Mouse (Mus musculus) liver, embryonic 15.5 days (tissue): ENCODE data around the gene Tmem102. TPM values are rescaled to one million over a fixed set of nuclear protein-coding genes. Genes with fewer than 3 reads are reported as not detected.

Experiments used
- ATAC-seq: fragments of 200-750 bp; cut with Nextera tagmentation; 2 replicates; pipeline ENCODE4 v1.8.0; 2017; ENCODE audit warnings: moderate number of reproducible peaks, mild to moderate bottlenecking, moderate library complexity; ENCODE audit not compliant: insufficient read depth
- H3K27ac ChIP-seq: fragments of 300-500 bp; sonication (generic); replicated peaks from 2 replicates; pipeline ENCODE4 v1.5.1; 2015; ENCODE audit warnings: mild to moderate bottlenecking, inconsistent platforms
- H3K27me3 ChIP-seq: fragments of 300-500 bp; sonication (generic); 2 replicates; pipeline ENCODE4 v1.6.1; 2015; ENCODE audit warnings: mild to moderate bottlenecking, inconsistent platforms
- H3K36me3 ChIP-seq: fragments of 300-500 bp; sonication (generic); replicated peaks from 2 replicates; pipeline ENCODE4 v1.6.1; 2015; ENCODE audit warnings: moderate library complexity, mild to moderate bottlenecking, inconsistent platforms
- H3K4me1 ChIP-seq: fragments of 300-500 bp; sonication (generic); replicated peaks from 2 replicates; pipeline ENCODE4 v1.6.1; 2015; ENCODE audit warnings: inconsistent platforms
- H3K4me2 ChIP-seq: fragments of 300-500 bp; sonication (generic); 2 replicates; pipeline ENCODE4 v1.6.1; 2015; ENCODE audit warnings: moderate library complexity, mild to moderate bottlenecking, inconsistent platforms
- H3K4me3 ChIP-seq: fragments of 300-500 bp; sonication (generic); replicated peaks from 2 replicates; pipeline ENCODE4 v1.5.1; 2015; ENCODE audit warnings: mild to moderate bottlenecking, inconsistent platforms
- H3K9ac ChIP-seq: fragments of 300-500 bp; sonication (generic); 2 replicates; pipeline ENCODE4 v1.6.1; 2015; ENCODE audit warnings: moderate library complexity, mild to moderate bottlenecking, inconsistent platforms
- H3K9me3 ChIP-seq: fragments of 300-500 bp; sonication (generic); replicated peaks from 2 replicates; pipeline ENCODE4 v1.6.1; 2016; ENCODE audit warnings: inconsistent platforms
- WGBS: fragments of 180-500 bp; shearing (Covaris S2); methylation state at CpG from one replicate; pipeline ENCODE4 v1.1.7; 2015; ENCODE audit warnings: mixed read lengths; ENCODE audit not compliant: insufficient replicate concordance; 5-methylcytosine and 5-hydroxymethylcytosine counted together
- polyA plus RNA-seq: library from polyadenylated mRNA; unstranded; fragments of >200 nt; fragmentation: Nextera tagmentation; extraction: Ambion mirVana; gene quantifications from 2 replicates; pipeline ENCODE4 v1.2.1, GENCODE M21; 2015

The Tmem102 gene
- polyA plus RNA-seq, 1 experiment from 2014 or later = 0.69 TPM

- H3K27me3 ChIP-seq = peaks cover 48% of the 10 kb centered on the region
- WGBS = under 1% methylated on average over 34 of the region's 34 CpGs
- peak within 1 kb of the TSS; percentile 81 for H3K9ac ChIP-seq
- peaks cover 72% of the 10 kb centered on the region for H3K4me1 ChIP-seq
- no peaks in the 10 kb centered on the region for H3K9me3 ChIP-seq
- H3K4me2 ChIP-seq = peak within 1 kb of the TSS; percentile 95
- peak within 1 kb of the TSS; percentile 78 for H3K4me3 ChIP-seq
- peak; percentile 89 for ATAC-seq
- 0 out of 2 replicates have a peak, but pooled peaks cover 4% of the 10 kb centered on the region for H3K36me3 ChIP-seq
- H3K27ac ChIP-seq = peak within 1 kb of the TSS; percentile 92
Observed at GRCm38 (mm10) chr11:69837952-69838713, 32.7 kb upstream of the Tmem102 start, which contains the start of gene Tmem256. TSS of gene Tmem256 (plus strand) at chr11:69838514.

GRCm38 (mm10) chr11:69837604-69837951 is 32.2 kb upstream of the Tmem102 start, which contains the start of gene Nlgn2:
TSS of gene Nlgn2 (minus strand) at chr11:69837784.
- Histone ChIP-seq H3K27ac (peak within 1 kb of the TSS; percentile 92), H3K4me1 (peaks cover 67% of the 10 kb centered on the region), H3K27me3 (peaks cover 53% of the 10 kb centered on the region), H3K4me3 (peak within 1 kb of the TSS; percentile 78), H3K9ac (peak within 1 kb of the TSS; percentile 81), H3K4me2 (peak within 1 kb of the TSS; percentile 95), H3K36me3 (0 out of 2 replicates have a peak, but pooled peaks cover 4% of the 10 kb centered on the region), H3K9me3 (no peaks in the 10 kb centered on the region)
- 0% methylated on average over 32 of the region's 32 CpGs for WGBS
- peak; percentile 26 for ATAC-seq

- WGBS = 2% methylated on average over 51 of the region's 52 CpGs
- Histone ChIP-seq H3K27ac (0 out of 2 replicates have a peak overlapping the region, but pooled peaks have one; percentile 92), H3K9ac (peak overlapping the region; percentile 57), H3K4me2 (peak overlapping the region; percentile 95), H3K4me3 (peak overlapping the region; percentile 78), H3K27me3 (peaks cover 60% of the 10 kb centered on the region), H3K4me1 (peaks cover 66% of the 10 kb centered on the region), H3K36me3 (0 out of 2 replicates have a peak, but pooled peaks cover 4% of the 10 kb centered on the region), H3K9me3 (no peaks in the 10 kb centered on the region)
- no peak for ATAC-seq
Observed at GRCm38 (mm10) chr11:69836703-69837576, 31.5 kb upstream of the Tmem102 start.

GRCm38 (mm10) chr11:69835966-69836335 is 30.5 kb upstream of the Tmem102 start:
- Histone ChIP-seq H3K27me3 (peaks cover 65% of the 10 kb centered on the region), H3K27ac (no peak overlapping the region), H3K4me2 (no peak overlapping the region), H3K9me3 (no peaks in the 10 kb centered on the region), H3K4me3 (no peak overlapping the region), H3K4me1 (peaks cover 66% of the 10 kb centered on the region), H3K36me3 (0 out of 2 replicates have a peak, but pooled peaks cover 4% of the 10 kb centered on the region), H3K9ac (no peak overlapping the region)
- WGBS = 26% methylated on average over 4 of the region's 4 CpGs
- no peak for ATAC-seq

- Histone ChIP-seq H3K4me2 (0 out of 2 replicates have a peak overlapping the region, but pooled peaks have one; percentile 10), H3K36me3 (0 out of 2 replicates have a peak, but pooled peaks cover 4% of the 10 kb centered on the region), H3K9me3 (no peaks in the 10 kb centered on the region), H3K4me3 (no peak overlapping the region), H3K9ac (no peak overlapping the region), H3K27ac (no peak overlapping the region), H3K4me1 (peaks cover 66% of the 10 kb centered on the region), H3K27me3 (peaks cover 70% of the 10 kb centered on the region)
- 27% methylated on average over 9 of the region's 9 CpGs for WGBS
- no peak for ATAC-seq
Observed at GRCm38 (mm10) chr11:69835326-69835965, 30.0 kb upstream of the Tmem102 start.

GRCm38 (mm10) chr11:69834001-69834549 is 28.7 kb upstream of the Tmem102 start:
- 5% methylated on average over 47 of the region's 48 CpGs for WGBS
- H3K9me3 ChIP-seq = no peaks in the 10 kb centered on the region
- peak overlapping the region; percentile 84 for H3K4me2 ChIP-seq
- peak; percentile 19 for ATAC-seq
- H3K27ac ChIP-seq = 0 out of 2 replicates have a peak overlapping the region, but pooled peaks have one; percentile 14
- peak overlapping the region; percentile 51 for H3K4me3 ChIP-seq
- H3K4me1 ChIP-seq = peaks cover 55% of the 10 kb centered on the region
- H3K27me3 ChIP-seq = peaks cover 72% of the 10 kb centered on the region
- H3K36me3 ChIP-seq = no peaks in the 10 kb centered on the region
- peak overlapping the region; percentile 65 for H3K9ac ChIP-seq

GRCm38 (mm10) chr11:69833554-69833953 is 28.1 kb upstream of the Tmem102 start:
- H3K27me3 ChIP-seq = peaks cover 72% of the 10 kb centered on the region
- peak overlapping the region; percentile 65 for H3K9ac ChIP-seq
- H3K4me2 ChIP-seq = peak overlapping the region; percentile 84
- peak overlapping the region; percentile 51 for H3K4me3 ChIP-seq
- peaks cover 50% of the 10 kb centered on the region for H3K4me1 ChIP-seq
- ATAC-seq = no peak
- H3K9me3 ChIP-seq = no peaks in the 10 kb centered on the region
- H3K36me3 ChIP-seq = no peaks in the 10 kb centered on the region
- no peak overlapping the region for H3K27ac ChIP-seq
- 38% methylated on average over 8 of the region's 8 CpGs for WGBS

GRCm38 (mm10) chr11:69828832-69829231 is 23.4 kb upstream of the Tmem102 start:
- no peak overlapping the region for H3K27ac ChIP-seq
- H3K36me3 ChIP-seq = peaks cover 5% of the 10 kb centered on the region; the same call in 1 of the 2 replicates
- no peak overlapping the region for H3K4me2 ChIP-seq
- no peak for ATAC-seq
- H3K9me3 ChIP-seq = no peaks in the 10 kb centered on the region
- H3K9ac ChIP-seq = no peak overlapping the region
- no peak overlapping the region for H3K4me3 ChIP-seq
- WGBS = 78% methylated on average over 5 of the region's 5 CpGs
- H3K27me3 ChIP-seq = peaks cover 36% of the 10 kb centered on the region
- H3K4me1 ChIP-seq = peaks cover 8% of the 10 kb centered on the region

- ATAC-seq = no peak
- no peaks in the 10 kb centered on the region for H3K9me3 ChIP-seq
- H3K36me3 ChIP-seq = peaks cover 5% of the 10 kb centered on the region; the same call in 1 of the 2 replicates
- H3K4me1 ChIP-seq = no peaks in the 10 kb centered on the region
- 58% methylated on average over 2 of the region's 2 CpGs for WGBS
- no peak overlapping the region for H3K4me2 ChIP-seq
- H3K9ac ChIP-seq = no peak overlapping the region
- H3K27me3 ChIP-seq = peaks cover 9% of the 10 kb centered on the region
- H3K4me3 ChIP-seq = no peak overlapping the region
- H3K27ac ChIP-seq = no peak overlapping the region
Observed at GRCm38 (mm10) chr11:69823456-69823855, 18.0 kb upstream of the Tmem102 start.

GRCm38 (mm10) chr11:69822080-69822479 is 16.7 kb upstream of the Tmem102 start, which contains the start of gene Spem1:
TSS of gene Spem1 (minus strand) at chr11:69822180.
- no peak within 1 kb of the TSS for H3K9ac ChIP-seq
- H3K27ac ChIP-seq = no peak within 1 kb of the TSS
- H3K4me1 ChIP-seq = no peaks in the 10 kb centered on the region
- ATAC-seq = no peak
- no peak within 1 kb of the TSS for H3K4me2 ChIP-seq
- 73% methylated on average over 3 of the region's 3 CpGs for WGBS
- H3K27me3 ChIP-seq = peaks cover 14% of the 10 kb centered on the region
- H3K36me3 ChIP-seq = peaks cover 5% of the 10 kb centered on the region; the same call in 1 of the 2 replicates
- H3K4me3 ChIP-seq = no peak within 1 kb of the TSS
- H3K9me3 ChIP-seq = no peaks in the 10 kb centered on the region
